Mouse (Mus musculus) stomach, embryonic 16.5 days (tissue): ENCODE results near the gene Il27. TPM values are rescaled to one million over a fixed set of nuclear protein-coding genes. Genes with fewer than 3 reads are reported as not detected.

Experiments
- ATAC-seq: fragments of 200-750 bp; cut with Nextera tagmentation; 2 replicates; pipeline ENCODE4 v1.8.0; 2017; ENCODE audit warnings: moderate number of reproducible peaks, moderate TSS enrichment; ENCODE audit not compliant: insufficient read depth, low FRiP score
- H3K27ac ChIP-seq: fragments of 300-500 bp; sonication (generic); 2 replicates; pipeline ENCODE4 v1.5.1; 2014; ENCODE audit warnings: low read length
- H3K27me3 ChIP-seq: fragments of 300-500 bp; sonication (generic); 2 replicates; pipeline ENCODE4 v1.6.1; 2014; ENCODE audit warnings: low read length, control low read depth, mixed read lengths; ENCODE audit not compliant: control insufficient read depth, insufficient read depth
- H3K36me3 ChIP-seq: fragments of 300-500 bp; sonication (generic); 2 replicates; pipeline ENCODE4 v1.6.1; 2014; ENCODE audit warnings: low read length; ENCODE audit not compliant: control insufficient read depth, insufficient read depth
- H3K4me1 ChIP-seq: fragments of 300-500 bp; sonication (generic); 2 replicates; pipeline ENCODE4 v1.6.1; 2014; ENCODE audit warnings: low read length, control low read depth, mixed read lengths; ENCODE audit not compliant: control insufficient read depth, insufficient read depth
- H3K4me2 ChIP-seq: fragments of 300-500 bp; sonication (generic); 2 replicates; pipeline ENCODE4 v1.6.1; 2014; ENCODE audit warnings: low read depth, low read length, mixed read lengths
- H3K4me3 ChIP-seq: fragments of 300-500 bp; sonication (generic); replicated peaks from 2 replicates; pipeline ENCODE4 v1.5.1; 2014; ENCODE audit warnings: mild to moderate bottlenecking, low read length
- H3K9ac ChIP-seq: fragments of 300-500 bp; sonication (generic); 2 replicates; pipeline ENCODE4 v1.6.1; 2014; ENCODE audit warnings: low read length
- H3K9me3 ChIP-seq: fragments of 300-500 bp; sonication (generic); replicated peaks from 2 replicates; pipeline ENCODE4 v1.6.1; 2016; ENCODE audit warnings: low read length, control low read depth; ENCODE audit not compliant: control insufficient read depth
- WGBS: fragments of 180-500 bp; shearing (Covaris S2); extraction: QIAGEN DNeasy Blood & Tissue Kit; methylation state at CpG from one replicate; pipeline ENCODE4 v1.1.7; 2014; 5-methylcytosine and 5-hydroxymethylcytosine counted together
- polyA plus RNA-seq: library from polyadenylated mRNA; unstranded; fragments of >200 nt; fragmentation: Nextera tagmentation; extraction: Ambion mirVana; gene quantifications from 2 replicates; pipeline ENCODE4 v1.2.1, GENCODE M21; 2015

Il27 gene
- polyA plus RNA-seq, 1 experiment from 2014 or later = not detected

DNA sequence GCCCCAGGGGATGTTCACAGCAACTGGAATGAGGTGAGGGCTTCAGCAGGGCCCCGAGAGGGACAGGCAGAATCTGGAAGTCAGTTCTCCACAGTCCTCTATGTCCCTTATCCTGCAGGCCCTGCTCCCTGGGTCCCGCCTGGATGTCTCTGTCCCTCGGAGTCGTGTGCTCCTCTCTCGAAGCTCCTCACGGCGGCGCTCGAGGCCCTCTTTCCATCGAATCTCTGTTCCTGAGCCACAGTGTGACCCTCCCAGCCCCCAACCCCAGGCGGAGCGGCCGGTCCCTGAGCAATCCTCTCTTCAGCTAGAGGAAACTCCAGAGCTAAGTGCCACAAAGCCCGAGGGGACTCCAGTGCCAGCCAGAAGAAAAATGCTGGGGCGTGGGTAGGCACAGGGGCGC lies 7.0 kb downstream of the Il27 start:
- no peak overlapping the region for H3K27ac ChIP-seq
- peak overlapping the region; percentile 34 for H3K4me2 ChIP-seq
- H3K36me3 ChIP-seq = no peaks in the 10 kb centered on the region
- 7% methylated on average over 16 of the region's 16 CpGs for WGBS
- no peaks in the 10 kb centered on the region for H3K9me3 ChIP-seq
- H3K27me3 ChIP-seq = no peaks in the 10 kb centered on the region; the same call in none of the 2 replicates
- H3K9ac ChIP-seq = peak overlapping the region; percentile 31
- peak; percentile 38; the same call in 1 of the 2 replicates for ATAC-seq
- peak overlapping the region; percentile 14; the same call in 1 of the 2 replicates for H3K4me3 ChIP-seq
- H3K4me1 ChIP-seq = no peaks in the 10 kb centered on the region

DNA sequence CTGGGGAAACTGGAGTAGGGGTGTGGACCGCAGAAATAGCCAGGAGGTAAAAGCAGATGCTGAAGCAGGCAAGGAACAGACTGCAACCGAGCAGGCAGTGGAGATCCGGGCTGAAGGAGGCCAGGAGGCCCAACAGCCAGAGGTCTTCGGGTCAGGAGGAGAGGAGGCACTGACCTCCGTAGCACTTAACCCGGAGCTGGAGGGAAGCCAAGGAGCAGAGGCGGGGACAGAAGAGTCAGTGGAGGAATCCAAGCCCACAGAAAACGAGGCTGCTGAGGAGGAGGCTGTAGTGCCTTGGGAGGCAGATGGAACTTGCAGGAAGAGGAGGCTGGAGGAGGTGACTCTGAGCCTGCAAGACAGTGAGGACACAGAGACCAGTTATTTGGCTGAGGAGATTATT lies 7.9 kb downstream of the Il27 start:
- no peak for ATAC-seq
- 44% methylated on average over 8 of the region's 8 CpGs for WGBS

DNA sequence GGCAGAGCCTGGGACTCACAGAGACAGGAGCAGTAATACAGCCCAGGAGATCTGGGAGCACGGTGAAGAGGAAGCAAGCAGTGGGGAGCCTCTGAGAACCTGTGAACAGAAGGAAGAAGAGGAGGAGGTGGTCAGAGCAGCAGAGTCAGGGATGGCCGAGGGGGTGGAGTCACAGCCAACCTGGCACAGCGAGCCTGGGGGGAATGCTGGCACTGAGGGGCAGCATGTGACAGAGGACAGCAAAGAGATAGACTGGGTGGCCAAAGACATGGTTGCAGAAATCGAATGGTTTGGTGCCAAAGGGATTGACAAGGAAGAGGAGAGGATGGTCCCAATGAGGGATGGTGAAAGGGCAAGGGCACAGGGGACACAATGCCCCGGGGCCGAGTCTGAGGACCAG lies 9.0 kb downstream of the Il27 start, which contains the start of gene Cln3:
TSS of gene Cln3 (minus strand) at position 101 of the 400 bp plus-strand sequence.
- Histone ChIP-seq H3K4me3 (peak within 1 kb of the TSS; percentile 6; the same call in 1 of the 2 replicates), H3K27ac (no peak within 1 kb of the TSS; the same call in 1 of the 2 replicates), H3K9me3 (no peaks in the 10 kb centered on the region), H3K4me1 (0 out of 2 replicates have a peak, but pooled peaks cover 4% of the 10 kb centered on the region), H3K4me2 (no peak within 1 kb of the TSS), H3K36me3 (no peaks in the 10 kb centered on the region), H3K9ac (no peak within 1 kb of the TSS; the same call in 1 of the 2 replicates), H3K27me3 (no peaks in the 10 kb centered on the region; the same call in none of the 2 replicates)
- ATAC-seq = no peak
- 69% methylated on average over 6 of the region's 6 CpGs for WGBS

More for the DNA sequence above, 7.9 kb downstream of the Il27 start:
- Histone ChIP-seq H3K27ac (no peak overlapping the region), H3K4me3 (no peak overlapping the region), H3K4me2 (no peak overlapping the region), H3K27me3 (no peaks in the 10 kb centered on the region; the same call in none of the 2 replicates), H3K9me3 (no peaks in the 10 kb centered on the region), H3K9ac (no peak overlapping the region; the same call in 1 of the 2 replicates), H3K4me1 (0 out of 2 replicates have a peak, but pooled peaks cover 3% of the 10 kb centered on the region), H3K36me3 (no peaks in the 10 kb centered on the region)

DNA sequence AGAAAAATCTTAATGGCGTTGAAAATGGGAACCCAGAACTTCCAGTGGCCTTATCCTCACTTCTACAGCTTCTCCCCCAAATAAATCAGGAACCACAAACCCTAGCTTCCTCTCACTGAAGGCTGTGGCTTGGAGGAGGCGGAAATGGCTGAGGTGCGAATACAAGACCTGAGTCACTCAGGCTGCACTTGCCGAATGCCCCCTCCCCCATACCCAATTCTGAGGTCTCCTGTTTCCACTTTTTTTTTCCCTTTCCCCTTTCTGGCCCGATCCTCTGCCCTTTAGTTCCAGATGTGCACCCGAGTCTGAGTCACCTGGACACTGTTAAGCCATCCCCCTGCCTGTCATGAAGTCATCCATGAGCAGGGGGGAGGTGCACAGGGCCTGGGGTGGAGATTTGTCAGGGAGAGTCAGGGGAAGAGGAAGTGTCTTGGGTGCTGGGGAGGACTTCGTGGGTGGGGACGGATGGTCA lies 10.2 kb downstream of the Il27 start, which contains the start of gene Apobr:
TSS of gene Apobr (plus strand) at position 437 of the 472 bp plus-strand sequence.
- no peaks in the 10 kb centered on the region for H3K9me3 ChIP-seq
- H3K9ac ChIP-seq = peak within 1 kb of the TSS; percentile 79; the same call in 1 of the 2 replicates
- no peaks in the 10 kb centered on the region for H3K36me3 ChIP-seq
- no peak for ATAC-seq
- H3K27ac ChIP-seq = peak within 1 kb of the TSS; percentile 90
- H3K27me3 ChIP-seq = no peaks in the 10 kb centered on the region; the same call in none of the 2 replicates
- 73% methylated on average over 8 of the region's 8 CpGs for WGBS
- H3K4me1 ChIP-seq = 0 out of 2 replicates have a peak, but pooled peaks cover 4% of the 10 kb centered on the region
- peak within 1 kb of the TSS; percentile 78 for H3K4me2 ChIP-seq
- peak within 1 kb of the TSS; percentile 70 for H3K4me3 ChIP-seq

DNA sequence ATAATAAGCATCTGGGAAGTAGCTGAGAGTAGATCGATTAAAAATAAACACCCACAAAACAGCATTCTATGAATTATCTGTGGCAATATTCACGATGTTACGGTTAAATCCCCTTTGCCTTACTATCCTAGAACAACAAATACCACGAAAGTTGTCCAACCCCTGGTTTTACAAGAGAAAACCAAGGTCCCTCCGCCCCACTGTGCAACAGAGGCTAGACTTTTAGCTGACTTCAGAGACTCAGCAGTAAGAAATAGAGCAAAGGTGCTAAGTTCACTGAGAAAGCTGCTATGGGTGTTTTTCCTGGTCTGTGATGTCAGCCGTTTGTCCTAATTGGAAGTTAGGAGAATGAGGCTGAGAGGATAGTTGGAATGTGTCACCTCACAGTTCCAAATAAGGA lies 11.0 kb downstream of the Il27 start:
- WGBS = 45% methylated on average over 6 of the region's 6 CpGs
- ATAC-seq = no peak

DNA sequence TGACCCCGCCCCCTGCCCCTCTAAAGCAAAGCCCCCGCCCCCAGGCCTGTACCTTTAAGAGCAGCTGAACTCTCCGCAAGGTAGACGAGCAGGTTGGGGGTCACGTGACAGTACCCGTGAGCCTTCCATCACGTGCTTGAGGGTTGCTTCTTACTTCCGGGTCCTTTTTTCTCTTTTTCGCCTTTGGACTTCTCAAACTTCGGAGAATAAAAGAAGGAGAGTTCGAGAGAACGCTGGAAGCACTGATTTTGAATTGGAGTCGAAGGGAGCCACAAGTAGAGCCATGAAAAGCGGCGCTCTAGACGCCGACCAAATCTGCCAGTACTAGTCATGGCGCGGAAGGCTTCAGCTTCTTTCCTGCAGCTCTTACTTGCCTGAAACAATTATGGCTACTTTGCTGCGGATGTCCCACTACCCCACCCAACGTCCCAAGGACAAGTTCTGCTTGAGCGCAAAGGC lies 11.5 kb downstream of the Il27 start:
- WGBS = under 1% methylated on average over 22 of the region's 22 CpGs
- peak overlapping the region; percentile 78 for H3K4me2 ChIP-seq
- no peaks in the 10 kb centered on the region for H3K36me3 ChIP-seq
- peak; percentile 87 for ATAC-seq
- H3K27me3 ChIP-seq = no peaks in the 10 kb centered on the region; the same call in 1 of the 2 replicates
- peak overlapping the region; percentile 90 for H3K27ac ChIP-seq
- peak overlapping the region; percentile 79 for H3K9ac ChIP-seq
- H3K4me3 ChIP-seq = peak overlapping the region; percentile 70
- 0 out of 2 replicates have a peak, but pooled peaks cover 4% of the 10 kb centered on the region for H3K4me1 ChIP-seq
- no peaks in the 10 kb centered on the region for H3K9me3 ChIP-seq

More for the DNA sequence above, 11.0 kb downstream of the Il27 start:
- Histone ChIP-seq H3K4me2 (peak overlapping the region; percentile 78), H3K27me3 (no peaks in the 10 kb centered on the region; the same call in none of the 2 replicates), H3K4me1 (0 out of 2 replicates have a peak, but pooled peaks cover 4% of the 10 kb centered on the region), H3K4me3 (peak overlapping the region; percentile 70), H3K36me3 (no peaks in the 10 kb centered on the region), H3K9ac (peak overlapping the region; percentile 79), H3K27ac (peak overlapping the region; percentile 90), H3K9me3 (no peaks in the 10 kb centered on the region)

DNA sequence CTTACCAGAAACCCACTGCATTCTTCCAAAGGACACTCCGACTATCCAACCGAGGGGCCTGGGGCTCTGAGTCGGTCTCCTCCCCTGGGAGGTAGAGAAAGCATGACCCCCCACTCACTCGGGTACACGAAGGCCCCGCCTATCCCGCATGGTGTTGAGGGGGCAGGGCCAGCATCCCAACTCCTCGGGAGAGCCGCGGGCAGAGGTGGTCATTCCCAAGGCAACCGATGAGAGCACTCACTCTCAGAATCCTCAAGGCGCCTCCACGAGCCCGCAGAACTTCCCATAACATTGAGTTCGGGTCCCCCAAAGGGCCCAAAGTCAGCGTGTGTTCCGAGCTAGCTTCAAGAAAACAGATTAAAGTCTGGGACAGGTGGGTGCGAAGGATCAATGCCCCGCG lies 12.0 kb downstream of the Il27 start:
- Histone ChIP-seq H3K9me3 (no peaks in the 10 kb centered on the region), H3K4me1 (0 out of 2 replicates have a peak, but pooled peaks cover 4% of the 10 kb centered on the region), H3K4me2 (peak overlapping the region; percentile 78), H3K4me3 (peak overlapping the region; percentile 70), H3K27me3 (no peaks in the 10 kb centered on the region; the same call in 1 of the 2 replicates), H3K36me3 (no peaks in the 10 kb centered on the region), H3K9ac (peak overlapping the region; percentile 79), H3K27ac (peak overlapping the region; percentile 46)
- peak; percentile 53; the same call in 1 of the 2 replicates for ATAC-seq
- WGBS = 2% methylated on average over 20 of the region's 20 CpGs

DNA sequence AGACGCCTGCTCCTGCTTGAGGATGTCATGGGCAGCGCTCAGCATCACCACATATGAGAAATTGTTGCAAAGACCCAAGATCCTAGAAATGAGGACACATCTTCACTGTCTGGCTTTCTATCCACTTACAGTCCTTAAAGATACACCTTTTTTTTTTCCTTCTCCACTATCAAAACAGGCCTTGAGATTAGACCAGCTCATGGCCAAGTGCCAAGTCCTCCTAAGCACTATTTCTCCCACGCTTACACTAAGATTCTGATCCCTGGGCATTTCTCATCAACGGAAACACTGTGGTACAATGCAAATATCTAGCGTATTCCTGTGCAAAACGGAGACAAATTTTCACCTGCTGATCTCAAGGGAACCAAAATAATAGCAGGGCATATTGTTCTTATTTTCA lies 13.1 kb downstream of the Il27 start:
- Histone ChIP-seq H3K9ac (no peak overlapping the region), H3K4me2 (no peak overlapping the region), H3K4me1 (0 out of 2 replicates have a peak, but pooled peaks cover 4% of the 10 kb centered on the region), H3K9me3 (no peaks in the 10 kb centered on the region), H3K27ac (no peak overlapping the region), H3K36me3 (no peaks in the 10 kb centered on the region), H3K4me3 (no peak overlapping the region), H3K27me3 (no peaks in the 10 kb centered on the region; the same call in 1 of the 2 replicates)
- ATAC-seq = no peak
- 73% methylated on average over 6 of the region's 6 CpGs for WGBS

DNA sequence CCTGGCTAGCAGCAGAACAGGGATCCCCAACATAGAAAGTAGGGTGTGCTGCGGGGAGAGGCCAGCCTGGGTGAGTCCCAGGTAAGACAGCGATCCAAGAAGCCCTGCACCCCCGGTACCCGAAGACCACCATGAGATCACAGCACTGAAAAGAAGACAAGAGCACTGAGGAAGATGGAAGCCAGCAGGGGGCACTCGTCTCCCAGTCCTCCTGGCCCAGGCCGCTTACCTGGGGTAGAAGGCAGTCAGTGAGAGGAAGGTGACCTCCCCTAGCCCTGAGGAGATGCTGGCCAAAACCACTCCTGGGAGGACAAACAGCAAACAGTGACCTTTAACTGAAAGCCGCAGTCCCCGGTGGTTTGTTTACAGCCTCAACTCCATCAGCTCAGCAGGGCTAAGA lies 15.6 kb downstream of the Il27 start:
- no peak overlapping the region for H3K9ac ChIP-seq
- H3K9me3 ChIP-seq = no peaks in the 10 kb centered on the region
- WGBS = 53% methylated on average over 8 of the region's 8 CpGs
- H3K4me3 ChIP-seq = no peak overlapping the region
- ATAC-seq = no peak
- no peak overlapping the region for H3K27ac ChIP-seq
- H3K4me2 ChIP-seq = no peak overlapping the region
- H3K4me1 ChIP-seq = 0 out of 2 replicates have a peak, but pooled peaks cover 4% of the 10 kb centered on the region
- H3K36me3 ChIP-seq = no peaks in the 10 kb centered on the region
- no peaks in the 10 kb centered on the region for H3K27me3 ChIP-seq
